Mouse (Mus musculus): Measurements from ENCODE around the gene Xrn1.

The Xrn1 gene

DNA sequence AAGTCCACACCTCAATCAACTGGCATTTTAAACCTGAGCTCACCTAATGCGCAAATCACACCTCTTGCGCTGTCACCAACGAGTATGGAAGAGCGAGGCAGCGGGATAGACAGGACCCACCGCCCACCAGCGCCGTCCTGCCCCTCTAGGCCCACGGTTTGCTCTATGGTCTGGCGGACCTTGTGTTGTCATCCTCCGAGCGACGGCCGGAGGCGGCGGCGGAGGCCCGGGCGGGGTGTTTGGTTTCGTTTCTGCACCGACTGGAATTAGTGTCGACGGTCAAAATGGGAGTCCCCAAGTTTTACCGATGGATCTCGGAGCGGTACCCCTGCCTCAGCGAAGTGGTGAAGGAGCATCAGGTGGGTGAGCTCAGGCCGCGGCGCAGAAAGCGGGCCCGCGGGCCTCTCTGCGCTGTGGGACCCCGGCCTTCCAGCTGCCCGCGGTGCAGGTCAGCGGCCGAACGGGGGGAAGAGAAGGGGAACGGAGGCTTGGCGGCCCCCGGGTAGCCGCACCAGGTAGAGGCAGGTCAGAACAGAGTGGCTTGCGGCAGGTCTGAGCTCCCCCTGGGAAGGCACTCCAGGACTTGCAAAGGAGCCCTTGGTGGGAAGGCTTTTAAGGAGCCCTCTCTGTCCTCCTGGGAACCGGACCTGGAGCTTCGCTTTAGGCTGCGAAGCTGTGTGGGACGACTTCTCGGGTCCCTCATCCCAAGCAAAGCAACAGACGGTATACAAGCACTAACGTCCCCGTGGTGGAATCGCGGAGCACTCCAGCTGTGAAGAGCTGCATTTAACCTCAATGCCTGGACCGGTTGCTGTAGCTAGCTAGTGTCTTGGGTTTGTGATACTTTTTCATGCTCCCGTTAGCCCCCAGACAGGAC is at the start of gene Xrn1:
Gene Xrn1, plus strand, starts transcription at position 176 of the 877 bp plus-strand sequence.
- peak; percentile 97 for DNase-seq (ENCODE audit: low read depth, low spot score)

GRCm38 (mm10) chr9:95932855-95933254 is 21.7 kb upstream of the Xrn1 start:
- peak; percentile 37 for DNase-seq (ENCODE audit: low read depth, low spot score)

- DNase-seq (ENCODE audit: low read depth, low spot score), result peak; percentile 22
Observed at GRCm38 (mm10) chr9:95953658-95954057, 902 bp upstream of the Xrn1 start.

DNA sequence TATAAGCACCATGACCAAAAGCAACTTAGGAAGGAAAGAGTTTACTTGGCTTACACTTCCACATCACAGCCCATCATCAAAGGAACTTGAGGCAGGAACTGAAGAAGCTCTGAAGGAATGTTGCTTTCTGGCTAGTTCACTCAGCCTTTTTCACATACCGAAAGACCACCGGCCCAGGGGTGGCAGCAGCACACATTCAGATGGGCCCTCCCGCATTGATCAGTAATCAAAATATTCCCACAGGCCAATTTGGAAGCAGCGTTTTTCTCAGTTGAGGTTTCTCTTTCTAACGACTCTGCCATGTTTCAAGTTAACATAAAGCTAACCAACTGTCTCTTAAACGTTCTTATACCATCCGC is 355 bp upstream of the Xrn1 start:
- peak; percentile 73 for DNase-seq (ENCODE audit: low read depth, low spot score)

DNA sequence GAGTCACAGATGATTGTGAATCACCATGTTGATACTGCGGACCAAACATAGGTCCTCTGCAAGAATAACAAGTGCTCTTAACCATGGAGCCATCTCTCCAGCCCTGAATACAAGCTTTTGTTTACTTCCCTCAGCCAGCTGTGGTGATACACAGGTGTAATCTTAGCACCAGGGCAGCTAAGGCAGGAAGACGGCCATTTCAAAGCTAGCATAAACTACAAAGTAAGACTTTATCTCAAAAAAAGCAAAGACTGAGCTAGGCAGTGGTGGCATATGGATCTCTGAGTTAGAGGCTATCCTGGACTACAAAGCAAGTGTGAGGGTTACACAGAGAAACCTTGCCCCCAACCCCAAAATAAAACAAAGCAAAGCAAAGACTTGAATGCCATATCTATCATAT is 3.1 kb downstream of the Xrn1 start:
- no peak for DNase-seq (ENCODE audit: low read depth, low spot score)

- no peak for DNase-seq (ENCODE audit: low read depth, low spot score)
Observed at GRCm38 (mm10) chr9:95958041-95958730, 3.6 kb downstream of the Xrn1 start.

DNA sequence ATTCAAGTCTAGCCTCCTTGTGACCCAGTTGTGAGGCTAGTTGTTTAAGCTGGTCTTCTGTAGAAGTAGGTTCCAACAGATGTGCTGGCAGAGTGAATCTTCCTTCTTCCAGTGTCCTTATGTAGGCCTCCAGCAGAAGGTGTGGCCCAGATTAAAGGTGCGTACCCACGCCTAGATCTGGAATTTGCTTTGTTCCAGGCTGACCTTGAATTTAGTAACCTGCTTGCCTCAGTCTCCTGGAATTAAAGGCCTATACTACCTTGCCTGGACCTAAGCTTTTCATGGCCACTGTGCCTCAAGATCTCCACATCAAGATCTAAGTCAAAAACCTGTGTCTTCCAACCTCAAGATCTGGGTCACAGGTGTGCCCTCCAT is 4.2 kb downstream of the Xrn1 start:
- DNase-seq (ENCODE audit: low read depth, low spot score), result peak; percentile 66

GRCm38 (mm10) chr9:95959246-95959645 is 4.7 kb downstream of the Xrn1 start:
- no peak for DNase-seq (ENCODE audit: low read depth, low spot score)

- DNase-seq (ENCODE audit: low read depth, low spot score), result no peak
Observed at GRCm38 (mm10) chr9:95959732-95960428, 5.3 kb downstream of the Xrn1 start.

DNA sequence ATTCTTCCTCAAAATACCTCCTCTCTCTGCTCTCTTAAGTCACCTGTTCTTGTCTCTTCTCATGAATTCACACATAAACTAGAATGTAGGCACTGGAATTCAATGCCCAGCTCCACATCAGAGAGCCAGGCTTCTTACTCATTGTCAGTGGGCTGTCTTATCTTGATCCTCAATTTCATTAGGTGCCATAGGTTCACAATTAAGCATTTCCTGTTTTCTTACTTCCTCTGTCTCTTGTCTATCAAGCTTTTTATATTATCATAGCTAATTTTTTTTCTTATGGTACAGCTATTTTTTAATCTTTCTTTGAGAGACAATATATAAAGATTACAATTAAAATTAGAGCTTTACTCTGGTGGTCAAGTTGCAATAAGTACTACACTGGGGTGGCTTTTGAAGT is 6.5 kb downstream of the Xrn1 start:
- DNase-seq (ENCODE audit: low read depth, low spot score), result no peak

GRCm38 (mm10) chr9:95964037-95964436 is 9.5 kb downstream of the Xrn1 start:
- no peak for DNase-seq (ENCODE audit: low read depth, low spot score)

DNA sequence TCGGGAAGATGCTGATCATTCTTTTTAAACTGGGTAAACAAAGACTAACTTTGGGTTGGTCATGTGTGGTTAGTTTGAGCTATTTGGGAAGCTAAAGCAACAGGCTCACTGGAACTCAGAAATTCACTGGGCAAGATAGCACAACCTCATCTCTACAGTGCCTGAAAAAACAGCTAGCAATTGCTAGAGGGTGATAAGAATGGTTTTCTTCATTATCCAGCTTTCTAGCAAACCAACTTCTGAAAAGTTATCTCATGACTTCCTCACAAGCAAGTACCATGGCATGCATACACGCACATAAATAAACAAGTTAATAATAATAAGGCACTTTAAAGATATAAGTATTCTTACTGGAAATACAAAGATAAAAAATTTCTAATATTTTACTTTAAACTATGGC is 23.7 kb downstream of the Xrn1 start:
- DNase-seq (ENCODE audit: low read depth, low spot score), result no peak

DNA sequence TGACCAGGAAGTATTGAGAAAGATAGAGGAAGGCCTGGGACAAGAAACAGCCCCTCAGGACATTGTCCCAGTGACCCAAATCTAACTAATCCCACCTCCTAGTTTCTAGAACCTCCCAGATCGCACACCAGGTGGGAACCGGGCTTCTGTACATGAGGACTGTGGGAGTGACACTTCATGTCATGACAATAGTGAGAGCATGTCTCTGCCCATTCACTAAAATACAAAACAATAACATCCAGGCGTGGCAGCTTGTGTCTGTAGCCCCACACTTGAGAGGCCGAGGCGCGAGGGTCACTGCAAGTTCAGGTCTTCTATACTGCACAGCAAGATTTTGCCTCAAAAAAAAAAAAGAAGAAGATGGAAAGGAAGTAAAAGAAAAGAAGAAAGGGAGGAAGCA is 25.3 kb downstream of the Xrn1 start:
- peak; percentile 21 for DNase-seq (ENCODE audit: low read depth, low spot score)

GRCm38 (mm10) chr9:95992255-95992654 is 37.7 kb downstream of the Xrn1 start:
- DNase-seq (ENCODE audit: low read depth, low spot score), result peak; percentile 37

- DNase-seq (ENCODE audit: low read depth, low spot score), result peak; percentile 19
Observed at GRCm38 (mm10) chr9:96004455-96004854, 49.9 kb downstream of the Xrn1 start.

DNA sequence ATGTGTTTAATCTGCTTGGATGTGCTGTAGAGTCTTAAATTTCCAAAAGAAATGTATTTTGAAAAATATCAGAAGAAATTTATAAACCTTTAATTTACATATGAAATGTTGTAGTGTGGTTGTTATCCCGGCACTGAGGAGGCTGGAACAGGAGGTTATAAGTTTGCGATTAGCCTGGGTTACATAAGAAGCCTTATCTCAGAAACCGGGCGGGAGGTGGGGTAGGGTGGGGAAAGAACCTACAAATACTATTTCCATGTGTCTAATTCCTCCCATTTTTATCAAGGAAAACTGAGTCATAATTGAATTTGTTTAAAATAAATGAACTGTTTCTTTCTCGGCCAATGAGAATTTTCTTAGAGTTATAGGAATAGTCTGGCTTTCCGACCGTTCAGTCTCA is 56.1 kb downstream of the Xrn1 start:
- no peak for DNase-seq (ENCODE audit: low read depth, low spot score)

- no peak for DNase-seq (ENCODE audit: low read depth, low spot score)
Observed at GRCm38 (mm10) chr9:96023921-96024320, 69.4 kb downstream of the Xrn1 start.

DNA sequence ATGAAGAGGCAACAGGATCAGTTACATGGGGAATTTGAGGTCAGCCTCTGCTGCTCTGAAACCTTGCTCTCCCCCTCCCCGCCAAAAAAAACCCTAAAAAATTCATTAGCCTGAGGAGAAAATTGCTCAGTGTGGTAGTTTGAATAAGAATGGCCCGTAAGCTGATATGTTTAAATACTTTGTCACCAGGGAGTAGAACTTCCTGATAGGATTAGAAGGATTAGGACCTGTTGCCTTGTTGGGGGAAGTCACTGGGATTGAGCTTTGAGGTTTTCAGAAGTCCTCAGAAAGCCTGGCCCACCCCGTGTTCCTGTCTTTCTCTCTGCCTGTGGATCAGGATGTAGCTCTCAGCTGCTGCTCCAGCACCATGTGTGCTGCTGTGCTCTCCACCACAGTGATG is 73.4 kb downstream of the Xrn1 start:
- DNase-seq (ENCODE audit: low read depth, low spot score), result no peak

GRCm38 (mm10) chr9:96028818-96029217 is 74.3 kb downstream of the Xrn1 start:
- peak; percentile 69 for DNase-seq (ENCODE audit: low read depth, low spot score)

GRCm38 (mm10) chr9:96029886-96030285 is 75.3 kb downstream of the Xrn1 start:
- no peak for DNase-seq (ENCODE audit: low read depth, low spot score)

DNA sequence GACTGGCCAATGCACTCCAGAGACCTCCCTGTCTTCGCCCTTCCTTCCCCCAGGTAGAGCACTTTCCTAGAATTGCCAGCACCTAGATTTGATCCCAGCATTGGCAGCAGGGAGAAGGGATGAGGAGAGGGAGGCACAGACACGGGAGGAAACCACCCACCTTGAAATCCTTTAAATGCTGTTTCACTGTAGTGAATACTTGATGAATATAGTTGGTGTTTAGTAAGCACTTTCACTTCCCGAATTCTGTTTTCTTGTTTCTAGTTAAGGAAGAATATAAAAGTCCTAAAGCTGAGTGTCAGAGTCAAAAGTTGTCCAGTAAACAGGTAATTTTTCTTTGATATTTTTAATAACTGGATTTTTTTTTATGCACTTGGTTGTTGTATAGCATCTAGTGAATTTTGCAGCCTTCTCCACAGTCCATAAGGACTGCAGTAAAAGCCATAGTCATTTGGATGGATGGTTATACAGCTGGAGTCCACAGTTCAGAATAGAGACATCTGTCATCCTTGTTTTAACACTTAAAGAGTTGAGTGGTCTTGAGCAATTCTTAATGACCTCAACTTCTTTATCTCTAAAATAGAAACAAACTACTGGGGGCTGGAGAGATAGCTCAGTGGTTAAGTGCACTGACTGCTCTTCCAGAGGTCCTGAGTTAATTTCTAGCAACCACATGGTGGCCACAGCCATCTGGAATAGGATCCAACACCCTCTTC is 81.0 kb downstream of the Xrn1 start:
- no peak for DNase-seq (ENCODE audit: low read depth, low spot score)

GRCm38 (mm10) chr9:96044214-96044613 is 89.7 kb downstream of the Xrn1 start:
- DNase-seq (ENCODE audit: low read depth, low spot score), result peak; percentile 15

Measured in ES-CJ7 (cell line).